Mouse (Mus musculus) granulocyte monocyte progenitor cell, adult 5-6 weeks (primary cell): ENCODE results near the gene Paqr7. TPM values are rescaled to one million over a fixed set of nuclear protein-coding genes. Genes with fewer than 3 reads are reported as not detected.

Experiments
- ATAC-seq: replicated peaks from 2 replicates; pipeline ENCODE4 v1.8.0; 2016; ENCODE audit warnings: mild to moderate bottlenecking, moderate TSS enrichment, inconsistent platforms; ENCODE audit not compliant: poor library complexity, severe bottlenecking
- total RNA-seq, 2 experiments: library from RNA; stranded (forward) in 1 of 2; stranded (reverse) in 1 of 2; fragments of 200-712, 200-1000 nt in 1 of 2; fragments of >200 nt in 1 of 2; fragmentation: Nextera tagmentation in 1 of 2; gene quantifications; 2 replicates each; pipeline ENCODE4 v1.2.3; 2014 to 2017

The Paqr7 gene
- total RNA-seq, 2 experiments from 2014 or later: 12.8 to 12.9 TPM

DNA sequence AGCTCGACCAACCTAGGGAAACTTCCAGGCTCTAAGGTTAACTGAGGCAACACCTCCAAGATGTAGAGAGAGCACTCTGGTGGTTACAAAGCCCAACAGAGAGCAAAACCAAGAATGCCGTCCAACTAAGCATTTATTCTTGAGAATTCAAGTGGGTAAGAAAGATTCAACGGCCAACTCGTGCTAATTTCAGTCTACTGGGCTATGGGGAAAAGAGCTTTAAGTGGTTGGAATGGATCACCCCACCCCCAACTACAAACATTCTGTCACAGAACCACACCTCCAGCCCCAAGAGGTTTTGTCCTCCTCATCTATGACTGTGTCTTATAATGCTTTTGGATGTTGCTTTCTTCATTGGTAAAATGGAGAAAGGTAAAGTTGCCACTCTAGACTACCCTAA is 36.4 kb downstream of the Paqr7 start:
- no peak for ATAC-seq

DNA sequence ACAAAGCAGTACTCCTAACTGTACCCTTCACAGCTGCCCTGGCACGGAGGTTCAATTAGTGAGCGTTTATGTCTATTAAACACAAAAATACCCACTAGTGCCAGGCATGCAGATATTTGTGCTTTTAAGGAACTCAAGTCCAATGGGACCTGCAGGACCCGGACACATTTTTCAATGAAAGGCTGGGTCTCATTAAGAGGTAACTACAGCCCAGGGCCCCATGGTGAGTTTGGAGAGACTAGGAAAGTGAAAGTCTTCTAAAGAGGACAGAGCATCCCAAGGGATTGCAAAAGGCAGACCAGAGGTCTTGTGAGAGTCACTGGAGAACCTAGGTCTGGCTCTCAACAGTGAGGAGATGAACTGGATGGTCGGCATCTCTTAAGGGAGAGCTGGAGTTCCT is 36.9 kb downstream of the Paqr7 start:
- ATAC-seq: no peak

DNA sequence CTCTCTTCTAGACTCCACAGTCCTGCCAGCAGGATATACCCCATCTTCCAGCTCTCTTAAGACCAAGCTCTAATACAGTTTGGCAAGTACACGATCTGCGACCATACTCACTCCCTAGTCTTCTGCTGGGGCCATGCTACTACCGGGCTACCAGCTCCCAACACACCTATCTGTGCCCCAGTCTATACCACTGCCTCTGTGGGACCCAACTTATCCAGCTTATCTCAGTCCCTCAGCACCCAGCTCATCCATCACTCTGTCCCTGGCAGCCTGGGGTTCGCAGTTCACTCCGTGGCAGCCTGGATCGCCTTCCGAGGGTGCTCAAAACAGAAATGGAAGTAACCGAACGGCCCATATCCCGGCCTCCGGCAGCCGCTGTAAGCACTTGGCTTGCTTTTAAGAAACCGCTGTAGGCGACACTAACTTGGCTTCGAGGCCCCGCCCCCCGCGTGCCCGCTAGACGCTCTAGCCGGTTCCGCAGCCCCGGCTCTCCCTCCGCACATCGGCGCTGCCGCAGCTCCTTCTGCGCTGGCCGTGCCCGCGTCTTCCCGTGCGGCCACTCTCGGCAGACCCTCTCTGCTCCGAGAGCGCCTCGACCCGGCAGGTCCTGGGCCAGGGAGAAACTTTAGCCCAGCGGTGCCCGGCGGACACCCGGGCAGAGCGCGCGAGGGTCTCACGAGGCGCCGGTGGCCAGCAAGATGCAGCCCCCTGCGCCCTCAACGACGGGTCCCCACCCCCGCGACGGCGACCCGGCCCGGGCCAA is 37.8 kb downstream of the Paqr7 start:
- ATAC-seq: peak; percentile 44

DNA sequence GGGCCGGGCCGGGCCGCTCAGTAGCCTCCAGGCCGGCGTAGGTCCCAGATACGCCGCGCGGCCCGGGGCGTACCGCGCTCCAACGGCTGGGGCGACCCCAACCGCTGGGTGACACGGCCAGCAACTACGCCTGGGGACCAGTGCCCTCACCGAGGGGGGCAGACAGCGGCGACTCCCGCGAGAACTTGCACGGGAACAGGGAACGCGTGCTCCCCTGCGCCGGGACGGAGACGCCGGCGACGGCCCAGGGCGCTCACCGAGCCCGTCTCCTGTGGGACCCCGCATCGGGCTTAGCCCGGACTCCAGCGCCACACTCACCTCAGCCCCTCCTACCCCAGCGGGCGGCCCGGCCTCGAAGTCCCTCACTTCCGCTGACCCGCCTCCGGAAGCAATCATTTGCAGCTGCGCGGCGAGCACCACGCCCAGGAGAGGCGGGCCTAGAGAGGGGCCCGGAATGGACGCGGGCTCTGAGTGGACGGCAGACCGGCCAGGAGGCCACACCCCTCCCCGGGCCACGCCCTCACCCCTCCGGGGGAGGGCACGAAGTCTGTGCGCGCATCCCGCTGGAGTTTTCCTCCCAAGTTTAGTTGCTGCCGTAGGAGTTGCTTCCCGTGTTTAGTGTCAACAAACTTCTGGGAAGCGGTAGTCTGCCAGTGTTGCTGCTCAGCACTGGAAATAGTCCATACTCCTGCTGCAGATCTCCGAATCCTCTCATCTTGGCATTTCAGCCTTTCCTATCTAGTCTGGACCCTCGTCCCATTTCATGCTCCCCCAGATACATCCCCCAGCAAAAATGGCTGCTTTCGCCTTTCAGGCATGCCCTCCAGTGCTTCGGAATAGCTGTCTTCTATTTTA is 38.7 kb downstream of the Paqr7 start, which contains the start of gene Mtfr1l:
Gene Mtfr1l, minus strand, starts transcription at position 456 of the 855 bp plus-strand sequence.
- ATAC-seq: peak; percentile 94

DNA sequence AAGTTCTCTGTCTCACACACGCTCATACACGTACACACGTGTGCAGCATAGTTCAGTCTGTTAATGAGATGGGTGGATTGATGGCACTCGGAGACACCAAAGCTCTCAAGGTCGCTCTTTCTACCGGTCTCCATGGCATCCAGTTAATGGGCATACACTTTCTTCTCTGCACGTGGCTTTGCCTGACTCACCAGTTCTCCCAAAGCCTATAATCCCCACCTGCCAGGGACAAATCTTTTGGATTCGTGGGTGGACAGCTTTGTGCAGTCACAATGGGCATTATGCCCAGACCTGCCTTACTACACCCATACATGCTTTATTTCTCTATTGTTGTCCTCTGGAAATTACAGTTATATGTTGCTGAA is 39.3 kb downstream of the Paqr7 start:
- ATAC-seq: peak; percentile 15; the same call in 1 of the 2 replicates

DNA sequence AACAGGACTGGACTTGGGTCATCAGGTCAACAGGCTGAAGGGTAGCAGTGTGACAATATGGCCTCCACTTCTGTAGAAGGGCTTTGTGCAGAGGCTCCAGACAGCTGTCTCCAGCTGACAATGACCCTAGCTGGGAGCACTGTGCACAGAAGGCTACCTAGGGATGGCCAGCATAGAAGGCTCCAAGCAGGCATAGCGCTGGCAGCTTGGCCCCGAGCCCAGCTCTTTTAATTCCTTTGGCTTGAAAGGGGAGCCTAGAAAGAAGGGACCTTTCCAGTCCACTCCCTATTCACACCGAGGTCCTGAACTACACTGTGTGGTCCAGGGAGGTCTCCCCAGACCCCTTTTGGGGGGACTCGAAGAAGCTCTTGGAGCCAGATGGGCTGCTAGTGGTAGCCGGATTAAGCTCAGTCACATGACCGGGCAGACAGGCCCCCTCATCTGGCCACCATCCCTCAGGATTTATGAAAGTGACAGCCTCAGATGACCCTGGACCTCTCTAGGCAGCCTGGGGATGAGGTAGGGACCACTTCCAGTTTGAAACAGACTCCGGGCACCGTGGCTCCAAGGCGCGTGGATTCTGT is 42.6 kb downstream of the Paqr7 start:
- no peak for ATAC-seq

DNA sequence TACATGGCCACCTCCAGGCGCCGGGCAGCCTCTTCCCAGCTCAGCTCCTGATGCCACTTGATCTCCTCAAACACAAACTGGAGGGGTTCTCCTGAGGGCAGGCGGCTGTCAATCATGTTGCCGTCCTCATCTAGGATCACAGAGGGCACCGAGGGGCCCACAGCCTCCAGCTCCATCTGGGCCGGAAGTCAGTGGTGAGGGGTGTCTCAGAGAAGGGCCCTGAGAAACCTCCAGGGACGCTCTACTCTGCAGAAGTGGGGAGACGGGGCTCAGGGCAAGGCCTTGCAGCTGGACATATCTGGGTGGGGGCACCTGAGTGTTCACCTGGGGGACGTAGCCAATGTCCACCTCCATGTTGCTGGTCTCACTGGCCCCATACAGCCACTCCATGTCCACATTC is 46.2 kb downstream of the Paqr7 start:
- no peak for ATAC-seq

DNA sequence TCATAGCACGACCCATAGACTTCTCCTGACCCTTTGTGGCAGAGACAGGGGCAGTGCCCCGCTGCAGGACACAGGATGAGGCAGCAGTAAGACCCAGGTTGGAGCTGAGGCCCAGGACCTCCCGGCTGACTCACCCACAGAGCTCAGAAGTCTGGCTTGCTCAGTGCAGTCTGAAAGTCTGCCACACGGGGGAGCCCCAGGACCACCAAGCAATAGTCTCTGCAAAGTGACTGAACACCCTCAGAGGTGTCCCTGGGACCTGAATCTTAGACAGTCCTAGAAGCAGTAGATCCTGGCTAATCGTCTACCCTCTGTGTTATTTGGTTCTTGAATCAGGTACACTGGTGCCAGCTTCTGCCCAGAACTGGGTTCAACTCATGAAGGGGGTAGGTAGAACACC is 46.8 kb downstream of the Paqr7 start:
- ATAC-seq: peak; percentile 57

GRCm38 (mm10) chr4:134546814-134547705 is 50.6 kb downstream of the Paqr7 start:
- peak; percentile 4; the same call in 1 of the 2 replicates for ATAC-seq

DNA sequence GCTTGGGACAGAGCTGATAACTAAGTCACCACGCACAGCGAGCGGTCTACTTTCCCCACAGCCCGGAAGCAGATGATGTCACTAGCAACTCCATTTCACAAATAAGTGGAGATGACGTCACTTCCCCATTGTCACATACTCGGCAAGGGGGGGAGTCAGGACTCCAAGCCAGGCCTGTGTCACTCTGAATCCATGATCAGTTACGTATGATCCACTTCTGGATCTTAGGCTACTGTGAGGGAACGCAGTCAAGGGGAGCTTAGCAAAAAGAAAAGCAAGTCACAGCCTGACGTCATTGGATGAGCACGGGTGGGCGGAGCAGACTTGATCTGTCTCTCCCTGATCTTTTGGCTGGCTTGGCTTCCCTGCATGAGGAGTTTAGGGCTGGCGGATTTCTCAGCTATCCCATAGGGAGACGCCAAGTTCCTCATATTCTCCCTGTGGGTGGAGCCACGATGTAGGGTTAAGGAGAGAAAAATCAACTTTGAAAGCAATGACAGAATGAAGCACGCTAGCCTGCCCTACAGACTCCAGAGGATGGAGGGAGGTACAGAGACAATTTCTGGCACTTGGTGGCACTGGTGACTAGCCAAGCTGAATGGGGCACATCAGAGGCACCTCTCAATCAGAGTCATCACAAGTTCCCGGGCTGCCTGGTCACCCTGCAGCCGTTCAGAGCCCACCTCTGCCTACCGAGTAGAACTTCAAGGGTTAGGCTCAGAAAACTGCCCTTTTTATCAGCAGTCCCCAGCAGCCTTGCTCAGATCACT is 51.9 kb downstream of the Paqr7 start:
- ATAC-seq: peak; percentile 75

GRCm38 (mm10) chr4:134549899-134550298 is 53.4 kb downstream of the Paqr7 start:
- ATAC-seq: no peak

DNA sequence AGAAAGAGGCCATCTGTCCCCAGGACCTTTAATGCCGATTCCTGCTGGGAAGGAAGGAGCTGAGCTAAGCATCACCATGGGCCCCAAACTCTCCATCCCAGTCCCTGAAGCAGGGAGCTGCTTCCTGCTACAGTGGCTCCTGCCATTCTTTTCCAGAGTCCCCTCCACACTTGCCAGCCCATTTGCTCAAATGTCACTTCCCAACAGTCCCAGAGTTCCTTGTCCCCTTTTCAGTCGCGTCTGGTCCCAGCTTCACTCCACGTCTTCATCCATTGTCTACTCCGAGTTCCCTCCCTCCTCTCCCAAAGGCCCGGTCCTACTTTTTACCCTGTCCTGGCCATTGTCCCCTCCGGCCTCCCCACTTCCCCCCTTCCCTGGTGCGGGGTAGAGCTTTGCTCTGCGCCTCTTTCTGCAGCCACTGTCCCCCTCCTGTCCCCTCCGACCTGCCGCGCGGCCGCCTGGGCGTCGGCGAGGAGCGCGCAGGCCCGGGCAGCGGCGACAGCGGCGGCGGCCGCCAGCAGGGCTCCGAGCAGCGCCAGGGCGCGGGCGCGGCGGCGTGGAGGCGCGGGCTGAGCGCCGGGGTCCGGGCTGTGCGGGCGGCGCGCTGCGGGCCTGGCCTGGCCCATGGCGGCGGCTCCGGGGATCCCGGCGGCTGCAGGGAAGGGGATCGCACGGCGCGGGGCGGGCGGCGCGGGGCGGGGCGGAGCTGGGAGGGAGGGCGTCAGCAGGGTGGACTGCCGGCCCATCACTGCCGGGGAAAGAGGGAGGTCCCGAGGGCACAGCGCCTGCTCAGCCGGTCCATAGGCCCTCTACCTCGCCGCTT is 55.2 kb downstream of the Paqr7 start, which contains the start of gene Selenon:
Gene Selenon, minus strand, starts transcription at position 673 of the 823 bp plus-strand sequence.
- peak; percentile 12 for ATAC-seq

- no peak for ATAC-seq
Observed at GRCm38 (mm10) chr4:134553631-134554030, 57.1 kb downstream of the Paqr7 start.

DNA sequence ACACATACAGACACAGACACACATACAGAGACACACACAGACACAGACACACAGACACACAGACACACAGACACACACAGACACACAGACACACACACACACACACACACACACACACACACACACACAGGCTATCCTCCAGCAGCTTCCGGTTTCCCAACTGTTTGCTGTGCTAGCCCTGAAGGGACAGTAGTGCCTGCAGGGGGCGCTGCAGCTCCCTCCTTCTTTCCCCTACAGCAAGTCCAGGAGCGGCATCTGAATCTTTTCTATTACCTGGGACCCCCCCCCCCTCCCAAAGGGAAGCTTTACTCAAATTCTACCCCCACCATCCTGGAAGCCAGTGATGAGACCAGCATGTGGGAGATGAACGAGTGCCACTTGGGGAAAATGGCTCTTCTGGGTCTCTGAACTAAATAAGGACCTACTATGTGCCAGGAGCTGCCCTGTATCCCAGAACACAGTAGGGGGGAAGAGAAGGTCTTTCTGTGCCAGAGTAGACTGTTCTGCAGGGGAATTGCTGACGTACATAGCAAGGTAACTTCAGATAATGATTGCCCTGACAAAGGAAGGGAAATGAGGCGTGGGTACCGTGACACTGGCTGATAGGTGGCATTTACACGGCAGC is 59.6 kb downstream of the Paqr7 start:
- 0 out of 2 replicates have a peak, but pooled peaks have one; percentile 20 for ATAC-seq

DNA sequence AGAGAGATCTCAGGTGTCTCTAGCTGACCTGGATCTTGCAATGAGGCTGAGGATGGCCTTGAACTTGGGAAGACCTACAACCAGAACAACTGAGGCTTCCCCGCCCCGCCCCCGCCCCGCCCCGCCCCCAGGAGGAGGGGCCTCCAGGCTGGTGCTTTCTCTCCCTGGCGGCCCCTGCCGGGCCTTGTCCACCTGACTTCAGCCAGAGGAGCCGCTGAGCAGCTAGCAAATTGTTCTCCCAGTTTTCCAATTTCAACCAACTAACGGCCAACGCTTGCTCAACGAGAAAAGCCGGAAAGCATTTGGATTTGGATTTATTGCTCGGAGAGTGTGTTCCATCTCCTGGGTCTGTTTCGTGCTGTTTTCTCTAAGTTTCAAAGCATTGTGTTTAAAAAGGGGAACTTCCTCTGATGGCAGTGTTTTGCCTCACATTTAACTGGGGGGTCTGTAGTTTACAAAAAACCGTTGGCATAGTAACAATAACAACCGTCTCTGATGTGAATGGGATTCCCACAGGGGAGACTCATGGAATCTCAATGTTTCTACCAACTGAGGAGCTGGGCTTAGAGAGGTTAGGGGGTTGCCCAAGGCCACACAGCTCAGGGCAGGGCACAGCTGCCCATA is 61.2 kb downstream of the Paqr7 start:
- peak; percentile 62 for ATAC-seq

- peak; percentile 72 for ATAC-seq
Observed at GRCm38 (mm10) chr4:134558570-134559113, 62.1 kb downstream of the Paqr7 start.

- ATAC-seq: peak; percentile 12
Observed at GRCm38 (mm10) chr4:134559154-134559553, 62.7 kb downstream of the Paqr7 start.
